17 mouse cellular contexts compared by ENCODE assay signal in the genomic region with DNA sequence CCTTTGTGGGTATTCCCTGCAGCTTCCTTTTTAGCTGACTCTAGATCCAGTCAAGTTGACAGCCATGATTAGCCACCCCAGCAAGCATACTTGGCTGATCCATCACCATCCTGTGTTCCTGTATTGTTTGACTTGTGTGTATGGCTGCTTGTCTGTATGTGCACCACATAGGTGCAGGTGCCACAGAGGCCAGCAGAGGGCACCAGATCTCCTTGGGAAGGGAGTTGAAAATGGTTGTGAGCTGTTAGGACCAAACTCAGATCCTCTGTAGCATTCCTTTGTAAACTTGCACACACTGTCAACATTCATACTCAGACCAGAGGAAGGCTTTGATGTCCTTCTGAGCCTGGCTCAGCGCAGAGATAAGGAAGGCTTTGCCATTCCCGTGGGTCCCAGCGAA.
DNase-seq lines count a peak whose midpoint lies in the region; ATAC-seq and TF ChIP-seq lines count a peak whose summit lies in the region.
"Had no signal": no experiment of that assay in that cellular context is flagged by ENCODE, and none has a peak within 500 bp of the region (broad histone marks: within the 10 kb centered on the region; RNA-seq: fewer than 3 reads in every experiment).

No protein-coding gene starts in this region.

- no peak overlapping the region for H3K4me3 ChIP-seq in kidney, adult 2 months (ENCODE audit: insufficient read depth, low read depth, low read length)
- no peak overlapping the region for H3K4me3 ChIP-seq in neural tube, embryonic 15.5 days (replicated peaks)
- H3K4me3 ChIP-seq in MEL (ENCODE audit: control insufficient read depth in 1 of 2, insufficient read depth in 1 of 2, low read depth in 2 of 2, low read length in 2 of 2) = no peak overlapping the region
- H3K4me3 ChIP-seq: heart, embryonic 10.5 days; intestine, embryonic 15.5 days; left cerebral cortex, adult 2 months; midbrain, embryonic 10.5 days; stomach, embryonic 15.5 days had no signal

- H3K36me3 ChIP-seq in kidney, adult 2 months (ENCODE audit: control insufficient read depth, insufficient read depth, low read length) = no peaks in the 10 kb centered on the region
- H3K36me3 ChIP-seq in neural tube, embryonic 15.5 days = no peaks in the 10 kb centered on the region
- no peaks in the 10 kb centered on the region for H3K36me3 ChIP-seq in MEL (ENCODE audit: control insufficient read depth in 1 of 2, insufficient read depth in 2 of 2, low read length in 2 of 2)
- H3K36me3 ChIP-seq: heart, embryonic 10.5 days; intestine, embryonic 15.5 days; midbrain, embryonic 10.5 days; stomach, embryonic 15.5 days had no signal

- TF ChIP-seq RAD21 in MEL (IDR thresholded peaks at IDR 0.05; ENCODE audit: low read depth, low read length) = peak; percentile 8

- no peak for ATAC-seq in neural tube, embryonic 15.5 days (ENCODE audit: low FRiP score)
- no peak for ATAC-seq in cerebellum, adult (ENCODE audit: insufficient number of reproducible peaks, low FRiP score, low TSS enrichment)
- ATAC-seq: intestine, embryonic 15.5 days; lung, postnatal 0 days had no signal

- TF ChIP-seq CTCF in kidney, adult 2 months (conservative IDR thresholded peaks at IDR 0.05; ENCODE audit: insufficient read depth, insufficient read length, low read depth, low read length) = 0 out of 2 replicates have a peak, but pooled peaks have one; percentile 8
- TF ChIP-seq CTCF in MEL (IDR thresholded peaks at IDR 0.05 in 2 of 3, conservative IDR thresholded peaks at IDR 0.05 in 1 of 3; ENCODE audit: control insufficient read depth in 1 of 3, insufficient read depth in 1 of 3, low read depth in 2 of 3, low read length in 3 of 3, poor library complexity in 1 of 3, severe bottlenecking in 1 of 3) = peak; percentile 29 to 39 (median 31); a peak in 4 of 6 replicates

- no peaks in the 10 kb centered on the region for H3K4me1 ChIP-seq in kidney, adult 2 months (ENCODE audit: control insufficient read depth, insufficient read depth, low read length)
- peaks cover 7% of the 10 kb centered on the region for H3K4me1 ChIP-seq in neural tube, embryonic 15.5 days
- H3K4me1 ChIP-seq in MEL (ENCODE audit: control insufficient read depth in 1 of 2, insufficient read depth in 2 of 2, low read length in 2 of 2) = no peaks in the 10 kb centered on the region
- H3K4me1 ChIP-seq: heart, embryonic 10.5 days; intestine, embryonic 15.5 days; stomach, embryonic 15.5 days had no signal

- DNase-seq in kidney, adult 2 months = no peak
- no peak for DNase-seq in kidney, postnatal 14 days
- peak; percentile 28 for DNase-seq in neural tube, embryonic 10.5 days (ENCODE audit: extremely low spot score, low spot score)
- peak; percentile 17 for DNase-seq in MEL (ENCODE audit: low read depth, low spot score)
- peak; percentile 5 for DNase-seq in induced T-regulatory cell, adult 2 months (ENCODE audit: low read depth)
- DNase-seq in adrenal gland, adult 18-20 months (ENCODE audit: low spot score in 2 of 2) = no peak
- DNase-seq: cerebellum, postnatal 25 days; gastrocnemius, postnatal 14 days; heart, postnatal 36 days had no signal

- H3K27ac ChIP-seq in kidney, adult 2 months (ENCODE audit: insufficient read depth, low read depth, low read length) = no peak overlapping the region
- no peak overlapping the region for H3K27ac ChIP-seq in neural tube, embryonic 15.5 days (replicated peaks)
- H3K27ac ChIP-seq in MEL (ENCODE audit: control insufficient read depth, low read depth, low read length) = no peak overlapping the region
- H3K27ac ChIP-seq: heart, embryonic 10.5 days; intestine, embryonic 15.5 days; left cerebral cortex, adult 2 months; midbrain, embryonic 10.5 days; stomach, embryonic 15.5 days had no signal

- no peak overlapping the region for H3K9ac ChIP-seq in neural tube, embryonic 15.5 days (replicated peaks)
- no peak overlapping the region for H3K9ac ChIP-seq in MEL (ENCODE audit: control insufficient read depth, low read depth, low read length, poor library complexity, severe bottlenecking)
- H3K9ac ChIP-seq: intestine, embryonic 15.5 days; stomach, embryonic 15.5 days had no signal

- TF ChIP-seq POLR2A in kidney, adult 2 months (IDR thresholded peaks at IDR 0.05; ENCODE audit: low read depth, low read length) = no peak
- TF ChIP-seq POLR2A in MEL (IDR thresholded peaks at IDR 0.05; ENCODE audit: control insufficient read depth in 1 of 2, insufficient read depth in 1 of 2, low read depth in 1 of 2, low read length in 2 of 2, poor library complexity in 1 of 2) = no peak

- no peaks in the 10 kb centered on the region for H3K27me3 ChIP-seq in kidney, adult 2 months (replicated peaks; ENCODE audit: control insufficient read depth, insufficient read depth, low read length)
- H3K27me3 ChIP-seq in neural tube, embryonic 15.5 days (replicated peaks) = no peaks in the 10 kb centered on the region
- H3K27me3 ChIP-seq in MEL (ENCODE audit: control insufficient read depth in 1 of 2, insufficient read depth in 2 of 2, low read length in 2 of 2) = no peaks in the 10 kb centered on the region
- H3K27me3 ChIP-seq: intestine, embryonic 15.5 days; stomach, embryonic 15.5 days had no signal

- H3K9me3 ChIP-seq in neural tube, embryonic 15.5 days (replicated peaks) = no peaks in the 10 kb centered on the region
- no peaks in the 10 kb centered on the region for H3K9me3 ChIP-seq in MEL (replicated peaks; ENCODE audit: insufficient read depth, low read length)
- H3K9me3 ChIP-seq: heart, embryonic 10.5 days; intestine, embryonic 15.5 days; stomach, embryonic 15.5 days had no signal

- H3K79me2 ChIP-seq in MEL (ENCODE audit: control insufficient read depth, insufficient read depth, low read length, poor library complexity) = no peaks in the 10 kb centered on the region

- no peak overlapping the region for H3K4me2 ChIP-seq in neural tube, embryonic 15.5 days
- H3K4me2 ChIP-seq: intestine, embryonic 15.5 days; stomach, embryonic 15.5 days had no signal

- TF ChIP-seq EP300 in MEL (IDR thresholded peaks at IDR 0.05; ENCODE audit: low read depth in 1 of 2, low read length in 2 of 2) = no peak

- 97% methylated on average over 3 of the region's 3 CpGs for WGBS in kidney, adult 2 months
- 93% methylated on average over 3 of the region's 3 CpGs for WGBS in neural tube, embryonic 15.5 days

TF ChIP-seq in MEL, 35 proteins besides CTCF, POLR2A, EP300 and RAD21:
- TF ChIP-seq NELFE (IDR thresholded peaks at IDR 0.05; ENCODE audit: low read depth, low read length) (no peak), TAL1 (IDR thresholded peaks at IDR 0.05; ENCODE audit: low read length) (no peak), MAFK (IDR thresholded peaks at IDR 0.05; ENCODE audit: borderline replicate concordance, low read depth, low read length) (no peak), SIN3A (IDR thresholded peaks at IDR 0.05; ENCODE audit: low read length) (no peak), GABPA (IDR thresholded peaks at IDR 0.05; ENCODE audit: low read depth, low read length) (no peak), HCFC1 (IDR thresholded peaks at IDR 0.05; ENCODE audit: low read depth, low read length) (no peak), BHLHE40 (IDR thresholded peaks at IDR 0.05; ENCODE audit: borderline replicate concordance, low read depth, low read length) (no peak), GATA1 (IDR thresholded peaks at IDR 0.05; ENCODE audit: low read depth, low read length) (no peak), NRF1 (IDR thresholded peaks at IDR 0.05; ENCODE audit: insufficient read depth, low read depth, low read length, poor library complexity, severe bottlenecking) (no peak), JUND (IDR thresholded peaks at IDR 0.05; ENCODE audit: low read depth, low read length) (no peak), TCF12 (IDR thresholded peaks at IDR 0.05; ENCODE audit: low read depth, low read length) (no peak), USF2 (IDR thresholded peaks at IDR 0.05; ENCODE audit: borderline replicate concordance in 1 of 2, insufficient read depth in 1 of 2, low read depth in 1 of 2, low read length in 2 of 2) (no peak), CHD1 (IDR thresholded peaks at IDR 0.05; ENCODE audit: low read depth, low read length) (no peak), POLR2AphosphoS2 (IDR thresholded peaks at IDR 0.05; ENCODE audit: low read length) (no peak), MXI1 (IDR thresholded peaks at IDR 0.05; ENCODE audit: low read depth, low read length) (no peak), UBTF (IDR thresholded peaks at IDR 0.05; ENCODE audit: borderline replicate concordance, insufficient read depth, low read depth, low read length) (no peak), ELF1 (IDR thresholded peaks at IDR 0.05; ENCODE audit: low read depth, low read length) (no peak), RCOR1 (IDR thresholded peaks at IDR 0.05; ENCODE audit: low read depth, low read length) (no peak), CHD2 (IDR thresholded peaks at IDR 0.05; ENCODE audit: low read length) (no peak)
TF ChIP-seq in MEL: peak in this region for 0.

Comparison
In these comparisons a context has a peak if more than half of its experiments do, and no peak if none do; other contexts are left out.
1. DNase-seq: peak in neural tube, embryonic 10.5 days (single experiment), MEL (single experiment) and induced T-regulatory cell, adult 2 months (single experiment); none in kidney, adult 2 months (single experiment), kidney, postnatal 14 days (single experiment) and adrenal gland, adult 18-20 months (0 of 2).